Mouse (Mus musculus): ENCODE data around the gene Krtap19-2. TPM values are rescaled to one million over a fixed set of nuclear protein-coding genes. Genes with fewer than 3 reads are reported as not detected.

Gene Krtap19-2
- polyA plus RNA-seq, 1 experiment = not detected

- peaks cover 1% of the 10 kb centered on the region for H3K4me1 ChIP-seq (ENCODE audit: control insufficient read depth, insufficient read depth, low read length)
- H3K4me3 ChIP-seq (ENCODE audit: low read depth, low read length) = no peak overlapping the region
- H3K27me3 ChIP-seq (ENCODE audit: control insufficient read depth, insufficient read depth, low read length, poor library complexity, severe bottlenecking) = no peaks in the 10 kb centered on the region
- no peak overlapping the region for H3K27ac ChIP-seq (ENCODE audit: insufficient read depth, low read length)
- TF ChIP-seq POLR2A (IDR thresholded peaks at IDR 0.05; ENCODE audit: insufficient read depth, low read length) = no peak
- no peak for TF ChIP-seq EP300 (IDR thresholded peaks at IDR 0.05; ENCODE audit: insufficient read depth, low read depth, low read length)
- no peak for TF ChIP-seq CTCF (IDR thresholded peaks at IDR 0.05; ENCODE audit: low read depth, low read length)
- no peaks in the 10 kb centered on the region for H3K36me3 ChIP-seq (ENCODE audit: control insufficient read depth, insufficient read depth, low read length, poor library complexity, severe bottlenecking)
- no peak overlapping the region for H3K9ac ChIP-seq (ENCODE audit: low read depth, poor library complexity, severe bottlenecking)
- no peaks in the 10 kb centered on the region for H3K9me3 ChIP-seq (replicated peaks; ENCODE audit: control insufficient read depth, insufficient read depth, low read length, poor library complexity, severe bottlenecking)
These were observed 50.3 kb downstream of the Krtap19-2 start for GRCm38 (mm10) chr16:88823736-88824135.

Other genes with a start within 250 kb of the Krtap19-2 start
- not detected in 2 replicates for gene 2310079G19Rik, start 246.6 kb downstream of the Krtap19-2 start, polyA plus RNA-seq (2011; ENCODE audit: insufficient read depth, insufficient read length, low read depth, missing spikeins)
- gene Krtap26-1, start 226.5 kb downstream of the Krtap19-2 start, polyA plus RNA-seq (2011; ENCODE audit: insufficient read depth, insufficient read length, low read depth, missing spikeins) = not detected in 2 replicates
- gene Krtap27-1, start 202.6 kb downstream of the Krtap19-2 start, polyA plus RNA-seq (2011; ENCODE audit: insufficient read depth, insufficient read length, low read depth, missing spikeins) = not detected in 2 replicates
- gene 2310061N02Rik, start 166.3 kb downstream of the Krtap19-2 start, polyA plus RNA-seq (2011; ENCODE audit: insufficient read depth, insufficient read length, low read depth, missing spikeins) = not detected in 2 replicates
- not detected in 2 replicates for gene Krtap13-1, start 145.4 kb downstream of the Krtap19-2 start, polyA plus RNA-seq (2011; ENCODE audit: insufficient read depth, insufficient read length, low read depth, missing spikeins)
- gene Krtap13, start 122.6 kb downstream of the Krtap19-2 start, polyA plus RNA-seq (2011; ENCODE audit: insufficient read depth, insufficient read length, low read depth, missing spikeins) = not detected in 2 replicates
- gene 2310034C09Rik, start 115.4 kb downstream of the Krtap19-2 start, polyA plus RNA-seq (2011; ENCODE audit: insufficient read depth, insufficient read length, low read depth, missing spikeins) = not detected in 2 replicates
- gene 2310057N15Rik, start 100.1 kb downstream of the Krtap19-2 start, polyA plus RNA-seq (2011; ENCODE audit: insufficient read depth, insufficient read length, low read depth, missing spikeins) = not detected in 2 replicates
- gene Gm5965, start 96.4 kb downstream of the Krtap19-2 start, polyA plus RNA-seq (2011; ENCODE audit: insufficient read depth, insufficient read length, low read depth, missing spikeins) = not detected in 2 replicates
- gene Gm20741, start 62.0 kb downstream of the Krtap19-2 start, polyA plus RNA-seq (2011; ENCODE audit: insufficient read depth, insufficient read length, low read depth, missing spikeins) = not detected in 2 replicates
- not detected in 2 replicates for gene Krtap15, start 54.1 kb downstream of the Krtap19-2 start, polyA plus RNA-seq (2011; ENCODE audit: insufficient read depth, insufficient read length, low read depth, missing spikeins)
- gene Krtap14, start 48.1 kb downstream of the Krtap19-2 start, polyA plus RNA-seq (2011; ENCODE audit: insufficient read depth, insufficient read length, low read depth, missing spikeins) = not detected in 2 replicates
- gene Krtap19-1, start 4.9 kb downstream of the Krtap19-2 start, polyA plus RNA-seq (2011; ENCODE audit: insufficient read depth, insufficient read length, low read depth, missing spikeins) = not detected in 2 replicates
- gene Krtap19-3, start 3.8 kb upstream of the Krtap19-2 start, polyA plus RNA-seq (2011; ENCODE audit: insufficient read depth, insufficient read length, low read depth, missing spikeins) = not detected in 2 replicates
- not detected in 2 replicates for gene Krtap19-4, start 10.8 kb upstream of the Krtap19-2 start, polyA plus RNA-seq (2011; ENCODE audit: insufficient read depth, insufficient read length, low read depth, missing spikeins)
- gene Krtap19-5, start 22.2 kb upstream of the Krtap19-2 start, polyA plus RNA-seq (2011; ENCODE audit: insufficient read depth, insufficient read length, low read depth, missing spikeins) = not detected in 2 replicates
- gene Krtap19-9b, start 58.0 kb upstream of the Krtap19-2 start, polyA plus RNA-seq (2011; ENCODE audit: insufficient read depth, insufficient read length, low read depth, missing spikeins) = not detected in 2 replicates
- not detected in 2 replicates for gene Krtap16-3, start 88.6 kb upstream of the Krtap19-2 start, polyA plus RNA-seq (2011; ENCODE audit: insufficient read depth, insufficient read length, low read depth, missing spikeins)
- not detected in 2 replicates for gene Krtap22-2, start 136.5 kb upstream of the Krtap19-2 start, polyA plus RNA-seq (2011; ENCODE audit: insufficient read depth, insufficient read length, low read depth, missing spikeins)
- not detected in 2 replicates for gene Gm10229, start 141.0 kb upstream of the Krtap19-2 start, polyA plus RNA-seq (2011; ENCODE audit: insufficient read depth, insufficient read length, low read depth, missing spikeins)
- not detected in 2 replicates for gene Krtap6-1, start 157.4 kb upstream of the Krtap19-2 start, polyA plus RNA-seq (2011; ENCODE audit: insufficient read depth, insufficient read length, low read depth, missing spikeins)
- not detected in 2 replicates for gene Gm10228, start 167.2 kb upstream of the Krtap19-2 start, polyA plus RNA-seq (2011; ENCODE audit: insufficient read depth, insufficient read length, low read depth, missing spikeins)
- gene Krtap6-5, start 173.6 kb upstream of the Krtap19-2 start, polyA plus RNA-seq (2011; ENCODE audit: insufficient read depth, insufficient read length, low read depth, missing spikeins) = not detected in 2 replicates
- gene 1110025L11Rik, start 189.7 kb upstream of the Krtap19-2 start, polyA plus RNA-seq (2011; ENCODE audit: insufficient read depth, insufficient read length, low read depth, missing spikeins) = not detected in 2 replicates
- gene Krtap6-3, start 209.7 kb upstream of the Krtap19-2 start, polyA plus RNA-seq (2011; ENCODE audit: insufficient read depth, insufficient read length, low read depth, missing spikeins) = not detected in 2 replicates

Data from ES-Bruce4 (cell line).